Mouse (Mus musculus) hindbrain, embryonic 14.5 days (tissue): ENCODE measurements at regions not wholly inside any gene's neighbourhood (a gene's known extent, or its start where the extent isn't known, plus 50 kb on each side); places are given as distances from the start of the nearest gene placed in this dataset.

Source experiments
- ATAC-seq: fragments of 200-750 bp; cut with Nextera tagmentation; 2 replicates; pipeline ENCODE4 v1.8.0; 2017; ENCODE audit warnings: moderate number of reproducible peaks, mild to moderate bottlenecking, moderate TSS enrichment, moderate library complexity; ENCODE audit not compliant: low FRiP score
- DNase-seq: peaks from one replicate; pipeline ENCODE4 v3.0.0-alpha.2; 2015; ENCODE audit warnings: low spot score
- H3K27ac ChIP-seq: fragments of 300-500 bp; sonication (generic); 2 replicates; pipeline ENCODE4 v1.5.1; 2014; ENCODE audit warnings: mild to moderate bottlenecking, moderate library complexity
- H3K27me3 ChIP-seq: fragments of 300-500 bp; sonication (generic); 2 replicates; pipeline ENCODE4 v1.6.1; 2014; ENCODE audit warnings: mild to moderate bottlenecking, low read length, mixed read lengths; ENCODE audit not compliant: control insufficient read depth, insufficient read depth
- H3K36me3 ChIP-seq: fragments of 300-500 bp; sonication (generic); replicated peaks from 2 replicates; pipeline ENCODE4 v1.6.1; 2014; ENCODE audit not compliant: control insufficient read depth, insufficient read depth
- H3K4me1 ChIP-seq: fragments of 300-500 bp; sonication (generic); replicated peaks from 2 replicates; pipeline ENCODE4 v1.6.1; 2014; ENCODE audit warnings: antibody characterized with exemption, low read length, mixed read lengths; ENCODE audit not compliant: control insufficient read depth, insufficient read depth
- H3K4me2 ChIP-seq: fragments of 300-500 bp; sonication (generic); replicated peaks from 2 replicates; pipeline ENCODE4 v1.6.1; 2014; ENCODE audit warnings: mild to moderate bottlenecking, moderate library complexity
- H3K4me3 ChIP-seq: fragments of 300-500 bp; sonication (generic); replicated peaks from 2 replicates; pipeline ENCODE4 v1.5.1; 2014; ENCODE audit warnings: mild to moderate bottlenecking, low read length
- H3K9ac ChIP-seq: fragments of 300-500 bp; sonication (generic); 2 replicates; pipeline ENCODE4 v1.6.1; 2014
- H3K9me3 ChIP-seq: fragments of 300-500 bp; sonication (generic); 2 replicates; pipeline ENCODE4 v1.6.1; 2016; ENCODE audit warnings: low read length; ENCODE audit not compliant: control insufficient read depth
- WGBS: fragments of 180-500 bp; shearing (Covaris S2); extraction: QIAGEN DNeasy Blood & Tissue Kit; methylation state at CpG from one replicate; pipeline ENCODE4 v1.1.7; 2014; 5-methylcytosine and 5-hydroxymethylcytosine counted together

GRCm38 (mm10) chr2:55817273-55817672 is 381.5 kb downstream of the Kcnj3 start:
- Histone ChIP-seq H3K27me3 (no peaks in the 10 kb centered on the region), H3K4me3 (no peak overlapping the region), H3K9me3 (no peaks in the 10 kb centered on the region), H3K4me2 (no peak overlapping the region), H3K36me3 (no peaks in the 10 kb centered on the region), H3K9ac (no peak overlapping the region), H3K27ac (no peak overlapping the region), H3K4me1 (peaks cover 3% of the 10 kb centered on the region; the same call in 1 of the 2 replicates)
- no peak for DNase-seq
- WGBS, result 83% methylated on average over 1 of the region's 1 CpGs
- ATAC-seq, result no peak

DNA sequence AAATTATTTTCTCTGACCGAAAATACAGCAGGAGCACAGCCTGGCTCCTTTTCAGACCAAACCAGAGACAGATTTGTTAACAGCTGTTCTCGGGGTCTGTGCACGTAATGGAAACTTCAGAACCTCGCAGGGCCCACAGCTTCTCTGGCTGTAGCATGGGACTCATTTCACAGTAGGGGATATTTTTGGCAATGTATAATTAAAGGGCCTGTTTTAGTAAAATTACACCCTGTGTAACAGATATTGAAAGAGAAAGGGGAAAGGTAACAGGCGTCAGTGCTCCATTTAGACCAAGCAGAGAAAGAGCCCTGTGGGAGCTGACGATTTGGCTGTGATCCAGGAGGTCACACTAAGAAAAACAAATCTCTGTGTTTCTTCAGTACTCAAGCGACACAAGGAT is 382.4 kb downstream of the Kcnj3 start:
- DNase-seq (peak; percentile 68), ATAC-seq (peak; percentile 87)
- Histone ChIP-seq H3K9me3 (no peaks in the 10 kb centered on the region), H3K36me3 (no peaks in the 10 kb centered on the region), H3K4me1 (peaks cover 3% of the 10 kb centered on the region; the same call in 1 of the 2 replicates), H3K4me3 (no peak overlapping the region), H3K4me2 (peak overlapping the region; percentile 26), H3K27me3 (no peaks in the 10 kb centered on the region), H3K27ac (peak overlapping the region; percentile 39; the same call in 1 of the 2 replicates), H3K9ac (no peak overlapping the region)
- WGBS, result 11% methylated on average over 7 of the region's 7 CpGs

- no peaks in the 10 kb centered on the region for H3K9me3 ChIP-seq
- H3K4me1 ChIP-seq, result peaks cover 3% of the 10 kb centered on the region; the same call in 1 of the 2 replicates
- ATAC-seq, result no peak
Measured at GRCm38 (mm10) chr2:55822726-55823125, 387.0 kb downstream of the Kcnj3 start.

GRCm38 (mm10) chr2:55841521-55841920 is 405.8 kb downstream of the Kcnj3 start:
- no peak for ATAC-seq
- no peaks in the 10 kb centered on the region for H3K4me1 ChIP-seq
- H3K9ac ChIP-seq, result no peak overlapping the region
- no peaks in the 10 kb centered on the region for H3K9me3 ChIP-seq
- no peak overlapping the region for H3K4me2 ChIP-seq
- H3K36me3 ChIP-seq, result no peaks in the 10 kb centered on the region
- DNase-seq, result peak; percentile 49
- no peak overlapping the region for H3K27ac ChIP-seq
- 66% methylated on average over 1 of the region's 1 CpGs for whole genome bisulfite sequencing
- no peaks in the 10 kb centered on the region for H3K27me3 ChIP-seq
- H3K4me3 ChIP-seq, result no peak overlapping the region

More at GRCm38 (mm10) chr2:55822726-55823125, 387.0 kb downstream of the Kcnj3 start:
- Histone ChIP-seq H3K27me3 (no peaks in the 10 kb centered on the region), H3K4me2 (no peak overlapping the region), H3K4me3 (no peak overlapping the region), H3K27ac (no peak overlapping the region), H3K36me3 (no peaks in the 10 kb centered on the region), H3K9ac (no peak overlapping the region)
- DNase-seq, result no peak

DNA sequence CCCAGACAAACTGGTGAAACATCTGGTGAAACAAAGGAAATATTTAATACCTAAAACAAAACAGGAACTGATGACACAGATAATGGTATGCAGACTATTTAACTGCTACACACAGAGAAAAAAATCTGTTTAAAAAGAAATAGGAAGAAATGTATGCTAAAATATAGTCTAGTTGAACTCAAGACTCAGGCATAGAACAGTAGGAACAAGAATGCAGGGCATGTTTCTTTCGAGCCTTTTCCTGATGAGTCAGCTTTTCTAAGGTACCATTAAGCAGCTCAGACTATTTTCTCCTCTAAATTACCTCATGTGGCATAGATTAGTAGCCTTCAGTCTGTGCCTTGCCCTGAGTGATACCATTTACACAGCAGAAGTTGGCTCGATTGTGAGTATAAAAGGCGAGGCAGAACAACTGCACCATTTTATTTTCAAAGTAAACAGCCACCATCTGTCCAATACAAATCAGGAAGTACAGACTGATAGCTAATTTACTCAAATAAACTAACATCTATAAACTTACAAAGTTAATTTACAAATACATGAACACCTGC is 411.1 kb downstream of the Kcnj3 start:
- 58% methylated on average over 3 of the region's 3 CpGs for WGBS
- DNase-seq, result no peak

DNA sequence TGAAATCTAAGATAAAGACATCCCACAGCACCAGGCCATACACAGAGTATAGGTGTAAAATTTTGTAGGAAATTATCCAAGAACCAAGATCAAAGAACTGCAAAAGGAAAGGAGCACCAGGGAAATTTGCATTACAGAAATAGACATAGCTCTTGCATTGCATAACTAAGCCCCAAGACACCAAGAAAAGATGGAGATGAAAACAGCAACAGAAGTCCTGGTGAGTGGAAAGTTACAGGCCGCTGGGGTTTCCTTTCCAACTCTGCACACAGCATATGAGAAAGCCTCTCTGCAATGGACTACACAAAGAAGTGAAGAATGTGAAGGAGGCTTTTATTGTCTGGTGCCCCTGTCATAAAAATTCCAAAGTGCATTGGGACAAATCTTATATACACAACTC is 426.7 kb downstream of the Kcnj3 start:
- Histone ChIP-seq H3K36me3 (no peaks in the 10 kb centered on the region), H3K9ac (no peak overlapping the region), H3K27ac (no peak overlapping the region), H3K27me3 (no peaks in the 10 kb centered on the region), H3K4me3 (no peak overlapping the region), H3K9me3 (no peaks in the 10 kb centered on the region), H3K4me2 (no peak overlapping the region), H3K4me1 (no peaks in the 10 kb centered on the region)
- 67% methylated on average over 1 of the region's 1 CpGs for WGBS
- ATAC-seq (no peak), DNase-seq (no peak)

More for the DNA sequence above, 411.1 kb downstream of the Kcnj3 start:
- Histone ChIP-seq H3K9ac (no peak overlapping the region), H3K9me3 (no peaks in the 10 kb centered on the region), H3K36me3 (no peaks in the 10 kb centered on the region), H3K27me3 (no peaks in the 10 kb centered on the region), H3K4me1 (no peaks in the 10 kb centered on the region), H3K4me2 (no peak overlapping the region), H3K4me3 (no peak overlapping the region), H3K27ac (no peak overlapping the region)
- ATAC-seq, result no peak

GRCm38 (mm10) chr2:55889976-55890375 is 454.2 kb downstream of the Kcnj3 start:
- H3K4me2 ChIP-seq, result no peak overlapping the region
- no peaks in the 10 kb centered on the region for H3K4me1 ChIP-seq
- no peak overlapping the region for H3K27ac ChIP-seq
- 76% methylated on average over 2 of the region's 2 CpGs for WGBS
- H3K4me3 ChIP-seq, result no peak overlapping the region
- DNase-seq, result no peak
- no peaks in the 10 kb centered on the region for H3K27me3 ChIP-seq
- H3K9ac ChIP-seq, result no peak overlapping the region
- no peaks in the 10 kb centered on the region for H3K9me3 ChIP-seq
- no peaks in the 10 kb centered on the region for H3K36me3 ChIP-seq
- no peak for ATAC-seq

- ATAC-seq (no peak), DNase-seq (no peak)
- Histone ChIP-seq H3K27me3 (no peaks in the 10 kb centered on the region), H3K27ac (no peak overlapping the region), H3K4me1 (no peaks in the 10 kb centered on the region), H3K36me3 (no peaks in the 10 kb centered on the region), H3K9me3 (no peaks in the 10 kb centered on the region), H3K4me3 (no peak overlapping the region), H3K9ac (no peak overlapping the region), H3K4me2 (no peak overlapping the region)
- WGBS, result 70% methylated on average over 1 of the region's 1 CpGs
Measured at GRCm38 (mm10) chr2:55892821-55893535, 457.2 kb downstream of the Kcnj3 start.

DNA sequence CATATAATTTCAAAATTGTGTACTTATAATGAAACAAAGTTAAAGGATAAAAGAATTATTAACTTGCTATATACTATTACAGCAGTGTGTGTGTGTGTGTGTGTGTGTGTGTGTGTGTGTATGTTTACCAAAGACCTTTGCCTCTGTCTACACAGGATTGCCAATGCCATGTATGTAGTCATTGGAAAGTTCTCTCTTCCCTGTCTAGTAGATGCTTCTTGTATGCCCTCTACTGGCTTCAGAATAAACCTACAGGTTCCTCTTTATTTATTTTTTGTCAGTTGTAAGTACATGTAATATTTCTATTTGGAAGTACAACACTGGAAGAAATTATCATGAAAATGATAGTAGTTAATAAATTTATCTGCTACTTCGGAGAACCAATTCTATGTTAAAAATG is 484.5 kb downstream of the Kcnj3 start:
- Histone ChIP-seq H3K4me2 (no peak overlapping the region), H3K36me3 (no peaks in the 10 kb centered on the region), H3K4me3 (no peak overlapping the region), H3K9me3 (no peaks in the 10 kb centered on the region), H3K4me1 (no peaks in the 10 kb centered on the region), H3K27me3 (no peaks in the 10 kb centered on the region), H3K27ac (no peak overlapping the region), H3K9ac (no peak overlapping the region)
- ATAC-seq (peak; percentile 77), DNase-seq (peak; percentile 72)
- 89% methylated on average over 1 of the region's 1 CpGs for WGBS
